Mouse (Mus musculus): ENCODE data around the gene Cbr2.
"Not testable (repeated sequence)": the region's sequence is repeated elsewhere in the genome, so short reads cannot be mapped to it uniquely, and the experiment has no call there.

Gene Cbr2

DNA sequence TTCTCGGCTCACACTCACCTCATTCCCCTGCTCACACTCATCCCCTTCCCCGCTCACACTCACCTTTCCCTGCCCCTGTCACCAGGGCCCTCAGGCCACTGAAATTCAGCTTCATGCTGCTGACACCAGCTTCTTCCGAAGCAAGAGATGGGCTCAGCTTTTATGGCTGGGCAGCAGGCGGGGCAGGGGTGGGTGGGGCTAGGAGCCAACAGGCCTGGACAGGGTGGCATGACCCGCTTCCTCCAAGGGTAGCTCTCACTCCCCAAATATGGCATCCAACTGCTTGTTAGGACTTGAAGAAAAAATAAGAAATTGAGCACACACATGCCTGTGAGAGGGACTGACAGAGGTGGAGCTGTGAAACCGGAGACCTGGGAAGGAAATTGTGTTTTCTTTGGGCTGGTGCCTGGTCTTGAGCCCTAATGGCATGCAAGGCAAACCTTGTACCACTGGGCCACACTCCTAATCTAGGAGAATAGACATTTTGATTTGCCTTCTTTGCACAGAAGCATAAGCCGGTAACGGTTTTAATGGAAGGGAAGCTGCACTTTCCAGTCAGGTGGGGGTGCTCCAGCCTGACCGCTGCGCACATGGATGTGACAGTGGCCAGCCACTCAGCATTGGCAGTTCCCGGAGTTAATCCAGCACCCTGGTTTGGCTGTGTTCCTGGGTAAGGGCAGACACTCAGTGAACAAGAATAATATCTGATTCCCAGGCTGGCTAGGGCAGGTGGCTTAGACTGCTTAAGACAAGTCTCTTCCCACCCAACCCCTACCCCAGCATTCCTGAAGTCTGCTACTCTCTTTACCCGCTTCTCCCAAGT is at the start of gene Cbr2:
TSS of gene Cbr2 (minus strand) at position 257 of the 823 bp plus-strand sequence.
- DNase-seq = no peak

DNA sequence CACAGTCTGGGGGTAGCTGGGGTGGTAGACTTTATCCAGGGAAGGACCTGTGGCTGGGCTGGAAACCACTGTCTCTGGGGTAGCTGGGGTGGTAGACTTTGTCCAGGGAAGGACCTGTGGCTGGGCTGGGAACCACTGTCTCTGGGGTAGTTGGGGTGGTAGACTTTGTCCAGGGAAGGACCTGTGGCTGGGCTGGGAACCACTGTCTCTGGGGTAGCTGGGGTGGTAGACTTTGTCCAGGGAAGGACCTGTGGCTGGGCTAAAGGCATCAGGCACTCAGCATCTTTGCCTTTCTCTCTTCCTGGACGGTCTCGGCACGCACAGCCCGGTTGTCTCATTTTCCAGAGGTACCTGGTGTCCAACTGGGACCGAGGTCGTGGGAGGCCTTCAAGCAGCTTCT is 49.4 kb upstream of the Cbr2 start:
- not testable (repeated sequence) for DNase-seq

DNA sequence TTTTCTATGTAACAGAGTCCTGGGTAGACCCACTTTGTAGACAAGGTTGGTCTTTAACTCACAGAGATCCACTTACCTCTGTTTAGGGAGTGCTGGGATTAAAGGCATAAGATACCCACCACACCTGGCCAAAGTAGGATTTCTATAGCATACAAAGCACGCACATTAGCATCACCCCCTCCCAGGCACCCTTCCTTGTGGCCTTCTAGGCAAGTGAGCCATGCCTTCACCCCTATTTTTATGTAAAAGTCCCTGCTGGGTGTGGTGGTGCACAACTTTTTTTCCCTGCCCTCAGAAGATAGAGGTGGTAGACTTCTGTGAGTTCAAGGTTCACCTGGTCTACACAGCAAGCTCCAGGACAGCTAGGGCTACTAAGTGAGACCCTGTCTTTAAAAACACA is 48.0 kb upstream of the Cbr2 start:
- no peak for DNase-seq

DNA sequence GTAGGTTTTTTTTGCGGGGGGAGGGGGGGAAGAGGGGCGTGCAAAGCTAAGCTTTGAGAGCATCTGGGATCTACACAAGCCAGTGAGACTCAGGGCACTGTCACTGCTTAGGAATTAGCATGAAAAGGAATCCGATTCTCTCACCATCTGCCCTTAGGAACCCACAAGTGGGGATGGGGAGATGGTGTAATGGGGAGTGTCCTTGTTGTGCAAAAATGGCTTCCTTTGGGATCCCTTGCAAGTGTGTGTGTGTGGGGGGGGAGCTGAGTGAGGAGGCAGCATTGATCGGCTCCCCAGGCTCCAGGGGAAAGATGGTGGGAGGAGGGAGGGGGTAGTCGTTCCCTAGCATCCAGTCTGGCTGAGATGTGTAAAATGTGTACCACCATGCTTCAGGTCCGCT is 45.2 kb upstream of the Cbr2 start:
- DNase-seq = no peak

DNA sequence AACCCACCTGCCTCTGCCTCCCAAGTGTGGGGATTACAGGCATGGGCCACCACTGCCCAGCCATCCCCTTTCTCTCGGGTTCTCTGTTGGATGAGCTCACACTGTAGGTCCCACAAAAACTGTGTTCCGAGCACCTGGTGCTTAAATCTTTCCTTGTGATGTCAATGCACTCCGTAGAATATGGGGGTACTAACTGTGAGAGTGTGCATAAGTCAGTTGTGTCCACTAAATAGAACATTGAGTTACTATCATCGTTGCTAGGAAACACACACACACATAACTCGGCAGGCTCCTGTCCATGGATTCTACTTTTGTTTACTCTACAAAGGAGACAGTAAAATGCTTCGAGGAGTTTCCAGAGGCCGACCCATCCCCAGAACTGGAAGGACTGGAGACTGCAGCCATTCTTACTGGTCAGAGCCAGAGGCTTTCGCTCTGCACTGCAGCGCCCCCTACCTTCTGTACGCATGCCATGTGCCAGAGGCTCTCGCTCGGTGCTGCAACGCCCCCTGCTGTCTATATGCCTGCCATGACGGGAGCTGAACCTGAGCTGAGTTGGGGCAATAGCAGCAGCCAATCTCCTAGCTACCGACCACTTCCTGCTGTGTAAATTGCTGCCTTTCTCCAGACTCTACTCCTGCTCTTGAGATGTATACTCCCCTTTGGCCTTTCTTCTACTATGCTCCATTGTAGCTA is 44.0 kb upstream of the Cbr2 start:
- DNase-seq = peak; percentile 96

DNA sequence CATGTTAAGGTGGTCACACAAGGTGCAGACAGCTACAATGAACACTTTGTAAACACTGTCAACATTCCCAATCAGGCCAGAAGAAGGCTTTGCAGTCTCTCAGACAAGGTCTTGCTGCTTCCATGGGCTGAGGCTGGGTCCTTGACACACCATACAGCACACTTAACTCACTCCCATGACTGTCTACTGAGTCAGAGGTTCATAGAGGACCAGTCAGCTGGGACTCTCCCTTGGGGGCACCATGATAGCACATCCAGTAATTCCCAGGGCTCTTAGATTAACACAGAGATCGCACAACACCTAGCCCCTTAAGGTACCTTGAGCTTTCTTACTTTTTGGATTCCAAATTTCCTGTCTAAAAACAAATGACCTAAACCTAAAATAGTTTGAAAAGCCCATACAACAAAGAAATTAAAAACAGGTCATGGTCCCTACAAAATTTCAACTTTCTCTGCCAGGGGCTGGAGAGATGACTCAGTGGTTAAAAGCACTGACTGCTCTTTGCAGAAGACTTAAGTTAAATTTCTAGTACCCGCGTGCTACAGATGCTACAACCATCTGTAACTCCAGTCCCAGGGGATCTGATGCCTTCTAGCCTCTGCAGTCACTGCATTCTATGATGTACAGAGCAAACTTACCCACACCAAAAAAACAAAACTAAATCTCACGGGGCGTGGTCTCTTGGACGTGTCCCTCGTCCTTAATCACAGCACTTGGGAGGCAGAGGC is 41.7 kb upstream of the Cbr2 start:
- DNase-seq = no peak

DNA sequence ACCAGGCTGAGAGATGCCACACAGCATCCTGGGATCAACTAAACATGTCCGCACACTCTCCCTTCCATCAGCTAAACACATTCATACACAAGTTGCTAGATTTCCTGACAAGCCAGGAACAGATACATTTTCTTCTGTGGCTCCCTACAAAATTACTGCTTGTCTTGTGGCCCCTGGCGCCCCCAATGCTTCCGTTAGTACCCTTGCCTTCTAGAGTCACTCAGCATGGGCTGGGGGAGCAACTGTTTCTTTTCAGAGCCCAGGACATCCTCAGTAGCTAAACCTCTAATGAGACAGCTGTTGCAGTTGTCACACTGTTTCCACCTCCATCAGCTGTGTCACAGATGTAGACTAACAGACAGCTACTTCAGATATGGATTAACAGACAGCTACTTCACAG is 40.8 kb upstream of the Cbr2 start:
- DNase-seq = no peak

DNA sequence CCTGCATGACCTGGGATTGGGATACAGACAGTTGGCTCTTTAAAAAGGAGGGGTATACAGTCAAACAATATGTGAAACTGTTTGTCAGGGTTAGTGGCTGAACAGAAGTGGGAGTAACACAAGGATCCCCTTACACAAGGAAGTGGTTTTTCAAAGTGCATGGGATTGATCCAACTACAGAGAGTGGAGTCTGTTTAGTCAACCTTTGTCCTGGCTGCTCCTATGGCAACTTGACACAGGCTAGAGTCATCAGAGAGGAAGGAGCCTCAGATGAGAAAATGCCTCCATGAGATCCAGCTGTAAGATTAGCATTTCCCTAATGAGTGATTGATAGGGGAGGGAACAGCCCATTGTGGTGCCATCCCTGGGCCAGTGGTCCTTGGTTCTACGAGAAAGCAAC is 36.3 kb upstream of the Cbr2 start:
- no peak for DNase-seq

DNA sequence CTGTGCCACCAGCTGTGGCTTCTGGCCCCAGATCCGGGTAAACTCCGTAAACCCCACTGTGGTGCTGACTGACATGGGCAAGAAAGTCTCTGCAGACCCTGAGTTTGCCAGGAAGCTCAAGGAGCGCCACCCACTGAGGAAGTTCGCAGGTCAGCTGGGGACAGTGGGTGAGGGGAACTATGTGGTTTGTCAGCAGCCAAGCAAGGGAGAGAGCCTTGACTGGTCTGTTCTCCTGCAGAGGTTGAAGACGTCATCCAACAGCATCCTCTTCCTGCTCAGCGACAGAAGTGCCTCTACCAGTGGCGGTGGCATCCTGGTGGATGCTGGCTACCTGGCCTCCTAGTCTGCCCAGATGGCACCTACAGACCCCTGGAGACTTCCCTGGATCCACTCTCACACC is 35.1 kb upstream of the Cbr2 start:
- DNase-seq = not testable (repeated sequence)

DNA sequence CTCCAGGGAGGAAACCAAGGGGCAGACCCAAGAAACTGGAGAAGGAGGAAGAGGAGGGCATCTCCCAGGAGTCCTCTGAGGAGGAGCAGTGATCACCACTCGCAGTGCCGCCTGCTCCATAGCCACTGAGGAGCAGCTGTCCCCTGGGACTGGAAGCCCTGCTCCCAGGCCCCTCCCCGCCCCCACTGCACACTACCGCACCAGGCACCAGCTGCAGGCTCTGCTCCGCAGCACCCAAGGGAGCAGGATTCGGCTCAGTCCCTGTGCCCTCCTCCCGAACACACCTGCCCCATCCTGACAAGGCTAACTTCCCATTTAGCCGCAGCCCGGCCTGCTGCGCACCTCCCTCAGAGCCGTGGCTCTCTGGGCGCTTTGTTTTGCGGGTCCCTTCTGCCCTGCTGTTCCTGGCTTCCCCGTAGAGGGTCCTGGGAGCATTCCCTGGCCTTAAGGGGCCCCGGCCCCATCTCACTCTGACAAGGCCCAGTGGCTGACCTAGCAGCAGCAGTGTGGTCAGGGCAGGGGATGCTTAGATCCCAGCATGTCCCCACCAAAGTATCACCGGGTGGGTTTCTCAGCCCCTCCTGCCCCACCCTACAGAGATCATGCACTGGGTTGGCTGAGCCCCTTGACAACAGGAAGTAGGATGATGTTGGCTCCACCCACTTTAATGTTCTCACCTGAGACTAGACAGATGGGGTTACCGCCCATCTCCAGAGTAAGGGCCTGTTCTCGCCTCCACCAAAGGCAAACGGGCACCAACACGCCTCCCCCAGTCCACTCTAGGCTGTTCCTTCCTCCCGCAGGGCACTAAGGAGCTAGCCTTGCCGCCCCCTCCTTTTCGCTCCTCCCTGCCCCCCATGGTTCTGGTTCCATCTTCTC is 31.4 kb upstream of the Cbr2 start:
- DNase-seq = not testable (repeated sequence)

DNA sequence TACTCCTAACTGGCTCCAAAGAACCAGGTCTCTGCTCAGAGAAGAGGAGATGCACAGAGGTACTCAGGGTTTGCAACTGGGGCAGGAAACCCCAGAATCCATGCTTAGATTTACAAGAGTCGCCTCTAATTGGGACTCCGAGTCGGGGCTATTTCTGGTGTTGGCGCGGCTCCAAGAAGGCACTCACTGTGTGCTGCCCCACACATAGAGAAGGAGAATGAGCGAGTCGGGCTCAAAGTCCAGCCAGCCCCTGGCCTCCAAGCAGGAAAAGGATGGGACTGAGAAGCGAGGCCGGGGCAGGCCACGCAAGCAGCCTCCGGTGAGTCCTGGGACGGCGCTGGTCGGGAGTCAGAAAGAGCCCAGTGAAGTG is 30.7 kb upstream of the Cbr2 start, which contains the start of gene Hmga1b:
TSS of gene Hmga1b (plus strand) at position 123 of the 370 bp plus-strand sequence.
- DNase-seq = not testable (repeated sequence)

DNA sequence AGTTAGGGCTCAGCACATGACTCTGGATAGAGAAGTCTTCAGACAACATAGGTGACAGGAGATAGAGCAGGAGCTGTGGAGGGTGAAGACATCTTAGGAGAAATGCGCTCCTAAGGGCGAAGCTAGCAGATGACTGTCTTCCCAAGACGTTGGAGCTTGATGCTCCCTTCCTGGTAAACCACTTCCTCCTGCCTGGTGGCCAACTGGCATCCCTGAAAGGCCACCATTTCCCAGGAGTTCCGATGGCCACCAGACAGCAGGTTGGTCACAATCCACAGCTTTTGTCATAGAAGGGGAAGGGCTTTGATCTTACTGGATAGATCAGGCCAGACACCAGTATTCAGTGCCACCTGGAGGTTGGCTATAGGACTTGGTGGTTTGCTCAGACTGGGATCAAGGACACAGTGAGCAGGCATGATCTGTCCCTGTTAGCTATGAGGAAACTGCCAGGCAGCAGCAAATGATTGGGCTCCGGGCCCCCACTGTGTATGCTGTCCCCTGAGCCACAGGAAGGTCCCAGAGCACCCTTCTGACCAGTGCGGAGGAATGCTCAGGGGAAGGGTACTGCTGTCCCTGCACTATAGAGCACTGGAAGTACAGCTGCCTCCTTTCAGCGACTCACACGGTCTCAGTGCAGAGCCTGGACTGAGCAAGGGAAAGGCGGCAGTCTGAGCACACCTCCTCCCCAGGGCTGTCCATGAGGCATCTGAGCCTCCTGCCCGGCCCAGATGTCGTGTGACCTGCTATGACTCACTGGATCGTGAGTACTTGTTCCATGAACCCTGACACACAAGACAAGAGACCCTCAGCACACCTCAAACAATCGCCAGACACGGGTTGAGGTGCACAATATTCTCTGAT is 30.1 kb upstream of the Cbr2 start:
- DNase-seq = no peak

DNA sequence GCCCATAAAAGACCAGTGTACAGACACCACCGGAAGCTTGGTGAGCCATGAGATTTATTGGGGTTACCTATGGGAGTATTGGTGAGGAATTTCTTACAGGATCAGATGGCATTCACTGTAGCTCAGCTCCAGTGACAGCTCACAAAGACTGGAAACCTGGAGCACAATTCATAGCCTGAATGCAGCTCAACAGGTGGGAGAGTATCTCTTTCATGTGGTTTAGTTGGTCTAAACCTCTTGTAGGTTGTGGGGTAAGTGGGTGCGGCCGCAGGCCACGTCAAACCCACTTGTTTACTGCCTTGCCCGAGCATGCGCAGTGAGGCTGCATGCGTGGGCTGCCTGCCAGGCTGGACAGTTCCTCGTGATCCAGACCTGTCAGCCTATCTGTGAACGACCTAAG is 28.3 kb upstream of the Cbr2 start:
- DNase-seq = no peak

DNA sequence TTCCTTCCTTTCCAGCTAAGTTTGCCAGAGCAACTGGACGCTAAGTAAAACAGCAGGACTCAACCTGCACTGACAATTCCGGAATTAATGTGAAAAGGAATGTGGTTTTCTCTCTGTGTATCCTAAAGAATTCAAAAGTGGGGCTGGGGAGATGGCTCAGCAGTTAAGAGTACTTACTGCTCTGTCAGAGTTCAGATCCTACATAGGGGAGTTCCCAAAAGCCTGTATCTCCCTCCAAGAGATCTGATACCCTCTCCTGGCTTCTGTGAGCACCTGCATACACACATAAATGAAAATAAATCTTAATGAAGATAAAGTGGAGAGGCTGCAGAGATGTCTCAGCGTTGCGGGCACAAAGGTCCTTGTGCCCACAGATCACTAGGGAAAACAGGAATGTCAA is 19.7 kb upstream of the Cbr2 start:
- no peak for DNase-seq

DNA sequence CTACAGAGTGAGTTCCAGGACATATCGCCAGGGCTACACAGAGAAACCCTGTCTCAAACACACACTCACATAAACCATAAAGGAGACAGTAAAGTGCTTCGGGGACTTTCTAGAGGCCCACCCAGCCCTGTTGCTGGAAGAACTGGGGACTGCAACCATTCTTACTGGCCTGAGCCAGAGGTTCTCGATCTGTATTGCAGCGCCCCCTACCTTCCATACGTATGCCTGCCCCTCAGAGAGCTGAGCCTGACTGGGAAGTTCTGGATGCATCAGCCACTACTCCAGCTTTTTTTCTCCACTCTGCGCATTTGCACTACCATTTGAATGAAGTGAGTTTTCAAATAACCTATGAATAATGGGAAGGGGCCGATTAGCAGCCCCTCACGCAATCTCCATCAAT is 17.5 kb upstream of the Cbr2 start:
- DNase-seq = peak; percentile 43

DNA sequence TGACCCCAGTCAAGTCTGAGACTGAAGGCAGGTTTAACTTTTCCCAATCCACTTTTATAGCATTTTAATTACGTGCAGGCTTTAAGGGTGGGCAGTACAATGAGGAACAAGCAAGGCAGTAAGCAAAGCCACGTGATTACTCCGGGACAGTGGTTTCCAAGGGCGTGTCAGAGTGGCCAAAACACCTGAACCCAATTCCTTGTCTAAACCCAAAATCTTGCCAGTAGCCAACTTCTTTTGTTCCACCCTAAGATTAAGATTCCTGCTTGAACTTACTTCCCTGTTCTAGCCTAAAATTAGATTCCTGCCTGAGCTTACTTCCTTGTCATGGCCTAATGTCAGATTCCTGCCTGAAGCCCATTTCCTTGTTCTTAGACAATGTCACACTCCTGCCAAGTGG is 16.1 kb upstream of the Cbr2 start:
- DNase-seq = no peak

DNA sequence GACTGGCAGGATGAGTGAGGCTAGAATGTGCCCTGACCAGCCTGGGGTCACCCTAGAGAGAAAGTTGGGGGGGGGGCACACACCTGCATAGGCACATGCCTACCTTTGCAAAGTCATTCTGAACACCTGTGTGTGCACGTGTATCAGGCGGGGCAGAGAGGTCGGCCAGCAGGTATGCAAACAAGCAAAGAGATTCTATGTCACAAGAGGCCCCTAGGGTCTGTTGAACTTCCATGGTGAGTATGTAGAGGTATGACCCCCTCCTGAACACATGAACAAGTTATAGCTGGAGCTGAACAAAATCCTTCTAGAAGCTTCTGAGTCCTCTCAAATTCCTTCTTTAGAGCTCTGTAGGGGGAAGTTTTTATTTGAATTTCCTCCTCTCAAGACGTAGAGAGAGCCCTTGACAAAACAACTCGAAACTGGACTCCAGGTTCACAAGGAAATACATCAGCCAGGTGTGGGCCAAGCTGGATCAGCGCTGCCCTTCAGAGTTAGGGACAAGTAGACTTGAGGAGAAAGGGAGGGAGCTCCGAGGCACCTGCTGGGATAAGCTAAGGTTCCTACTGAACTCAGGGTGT is 12.3 kb upstream of the Cbr2 start:
- no peak for DNase-seq

DNA sequence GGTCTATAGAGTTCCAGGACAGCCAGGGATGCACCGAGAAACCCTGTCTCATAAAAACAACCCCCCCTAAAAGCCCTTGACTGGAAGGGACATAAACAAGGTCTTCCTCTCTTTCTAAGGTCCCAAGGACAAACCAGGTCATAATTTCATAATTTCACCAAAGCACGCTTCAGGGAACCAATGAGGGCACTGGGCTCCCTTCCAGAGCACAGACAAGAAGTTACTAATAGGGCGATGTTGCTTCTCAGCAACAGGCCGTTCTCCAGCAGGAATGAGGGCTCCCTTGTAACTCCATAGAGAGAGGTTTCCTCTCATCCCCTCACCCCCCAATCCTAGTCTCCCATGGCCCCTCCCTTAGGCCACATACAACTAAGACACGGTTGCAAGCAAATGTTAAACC is 9.1 kb upstream of the Cbr2 start:
- DNase-seq = no peak

DNA sequence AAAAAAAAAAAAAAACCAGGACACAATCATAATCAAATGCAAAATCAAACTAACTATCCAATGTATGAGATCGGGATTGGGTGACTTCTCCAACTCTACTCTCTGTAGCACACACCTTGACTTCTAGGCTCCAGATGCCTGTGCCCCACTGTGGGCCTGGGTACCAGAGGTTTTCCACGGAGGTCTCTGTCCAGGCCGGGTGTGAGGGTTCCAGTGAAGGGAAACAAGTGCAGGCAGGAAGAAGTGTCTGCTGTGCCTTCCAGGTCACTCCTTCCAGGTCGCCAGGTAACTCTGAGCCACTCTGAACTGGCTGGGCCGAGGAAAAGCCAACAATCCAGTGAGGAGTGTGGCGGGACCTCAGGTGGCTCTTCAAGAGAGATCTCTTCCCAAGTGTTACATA is 4.5 kb upstream of the Cbr2 start:
- no peak for DNase-seq

DNA sequence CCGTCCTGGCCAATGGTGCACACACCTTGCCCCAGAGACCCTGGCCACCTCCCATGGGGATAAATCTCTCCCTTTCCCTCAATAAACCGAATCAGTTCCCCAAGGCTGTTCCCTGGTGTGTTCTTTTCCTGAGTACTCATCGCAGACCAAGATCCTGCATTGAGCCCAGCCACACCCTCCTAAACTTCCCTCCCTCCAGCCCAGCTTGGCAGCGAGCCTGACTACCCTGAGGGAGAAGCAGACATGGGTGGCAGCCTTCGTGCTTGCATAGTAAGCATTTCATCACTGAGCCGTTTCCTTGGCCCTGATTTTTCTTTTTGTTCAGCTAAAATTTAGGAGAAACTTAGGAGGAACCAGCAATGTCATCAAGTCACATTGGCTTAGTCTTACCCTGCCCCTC is 1.6 kb upstream of the Cbr2 start:
- DNase-seq = no peak

DNA sequence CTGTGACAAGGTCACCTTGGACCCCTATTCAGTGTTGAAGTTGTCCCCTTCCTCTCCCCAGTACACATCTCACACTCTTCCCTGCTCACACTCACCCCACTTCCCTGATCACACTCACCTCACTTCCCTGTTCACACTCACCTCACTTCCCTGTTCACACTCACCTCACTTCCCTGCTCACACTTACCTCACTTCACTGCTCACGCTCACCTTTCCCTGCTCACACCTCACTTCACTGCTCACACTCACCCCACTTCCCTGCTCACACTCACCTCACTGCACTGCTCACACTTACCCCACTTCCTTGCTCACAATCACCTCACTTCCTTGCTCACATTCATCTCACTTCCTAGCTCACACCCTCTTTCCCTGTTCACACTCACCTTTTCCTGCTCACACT is 519 bp downstream of the Cbr2 start:
- DNase-seq = no peak
